In the genomic region with DNA sequence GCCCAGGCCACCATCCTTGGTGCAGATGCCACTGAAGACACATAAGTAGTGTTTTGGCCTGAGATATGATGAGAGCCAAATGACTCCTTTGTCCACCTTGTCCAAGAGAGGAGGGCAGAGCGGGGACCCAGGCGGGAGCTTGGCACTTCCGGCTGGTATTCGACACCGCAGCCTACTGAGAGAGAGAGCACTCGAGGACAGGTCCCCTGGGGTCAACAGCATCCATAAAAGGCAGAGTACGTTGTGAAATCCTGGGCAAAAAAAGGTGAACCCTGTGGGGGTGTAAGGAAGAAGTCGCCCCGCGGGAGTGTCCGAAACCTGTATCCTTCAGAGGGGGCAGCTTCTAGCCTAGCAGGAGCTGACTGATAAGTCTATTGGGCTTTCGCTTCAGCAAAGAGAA, we compare ENCODE assay signal across 9 mouse cellular contexts. TPM values are rescaled to one million over a fixed set of nuclear protein-coding genes. Genes with fewer than 3 reads are reported as not detected.
A peak's percentile ranks its signal among the peaks of the same experiment; 100 is the strongest.
DNase-seq lines count a peak whose midpoint lies in the region; ATAC-seq lines count a peak whose summit lies in the region.
"Had no signal": no experiment of that assay in that cellular context is flagged by ENCODE, and none has a peak within 500 bp of the region (broad histone marks: within the 10 kb centered on the region; RNA-seq: fewer than 3 reads in every experiment).

No protein-coding gene starts in this region.

- H3K36me3 ChIP-seq in heart, embryonic 12.5 days, result peaks cover 33% of the 10 kb centered on the region
- peaks cover 43% of the 10 kb centered on the region for H3K36me3 ChIP-seq in hindbrain, embryonic 12.5 days
- H3K36me3 ChIP-seq in midbrain, embryonic 10.5 days, result peaks cover 60% of the 10 kb centered on the region

- intact Hi-C loops in heart, postnatal 14 days (cut with DNase I), result loop anchor here (10.0 kb wide), 1 partner anchor 343 kb away; the partner anchor contains the start of gene Pdrg1

- H3K27ac ChIP-seq in heart, embryonic 12.5 days (ENCODE audit: poor library complexity, severe bottlenecking), result no peak overlapping the region
- H3K27ac ChIP-seq in brown adipose tissue, adult 24 weeks (replicated peaks; ENCODE audit: low read depth, low read length), result no peak overlapping the region
- H3K27ac ChIP-seq in hindbrain, embryonic 12.5 days, result no peak overlapping the region; the same call in 1 of the 2 replicates
- peak overlapping the region; percentile 98; the same call in 1 of the 2 replicates for H3K27ac ChIP-seq in midbrain, embryonic 10.5 days (replicated peaks)

- peak overlapping the region; percentile 80 for H3K4me2 ChIP-seq in heart, embryonic 12.5 days
- H3K4me2 ChIP-seq in hindbrain, embryonic 12.5 days (replicated peaks), result peak overlapping the region; percentile 93

- WGBS in heart, embryonic 12.5 days, result 90% methylated on average over 12 of the region's 12 CpGs
- 80% methylated on average over 12 of the region's 12 CpGs for WGBS in hindbrain, embryonic 12.5 days
- 93% methylated on average over 12 of the region's 12 CpGs for WGBS in midbrain, embryonic 10.5 days

- DNase-seq in heart, postnatal 14 days, result no peak
- no peak for DNase-seq in midbrain, embryonic 10.5 days (ENCODE audit: low spot score)
- DNase-seq in urinary bladder, adult 2 months (ENCODE audit: low spot score), result no peak
- no peak for DNase-seq in thymus, adult 18-20 months
- no peak for DNase-seq in cerebellum, postnatal 36 days

- peak overlapping the region; percentile 90; the same call in 1 of the 2 replicates for H3K4me3 ChIP-seq in heart, embryonic 12.5 days
- 0 out of 2 replicates have a peak overlapping the region, but pooled peaks have one; percentile 3 for H3K4me3 ChIP-seq in brown adipose tissue, adult 24 weeks (ENCODE audit: insufficient read depth, low read depth, low read length)
- H3K4me3 ChIP-seq in hindbrain, embryonic 12.5 days, result peak overlapping the region; percentile 99
- H3K4me3 ChIP-seq in midbrain, embryonic 10.5 days, result peak overlapping the region; percentile 99; the same call in 1 of the 2 replicates

- ATAC-seq in heart, embryonic 12.5 days (ENCODE audit: insufficient number of reproducible peaks, low FRiP score), result no peak
- no peak for ATAC-seq in hindbrain, embryonic 12.5 days (ENCODE audit: low FRiP score)

- peak overlapping the region; percentile 1; the same call in 1 of the 2 replicates for H3K9ac ChIP-seq in heart, embryonic 12.5 days
- peak overlapping the region; percentile 96 for H3K9ac ChIP-seq in hindbrain, embryonic 12.5 days

- H3K4me1 ChIP-seq in heart, embryonic 12.5 days (replicated peaks), result peaks cover 45% of the 10 kb centered on the region
- H3K4me1 ChIP-seq in brown adipose tissue, adult 24 weeks (ENCODE audit: control insufficient read depth, insufficient read depth, insufficient read length, low read length), result peaks cover 22% of the 10 kb centered on the region
- peaks cover 35% of the 10 kb centered on the region for H3K4me1 ChIP-seq in hindbrain, embryonic 12.5 days
- H3K4me1 ChIP-seq in midbrain, embryonic 10.5 days, result peaks cover 37% of the 10 kb centered on the region

- H3K27me3 ChIP-seq in heart, embryonic 12.5 days (replicated peaks), result no peaks in the 10 kb centered on the region
- no peaks in the 10 kb centered on the region for H3K27me3 ChIP-seq in hindbrain, embryonic 12.5 days
- no peaks in the 10 kb centered on the region for H3K27me3 ChIP-seq in midbrain, embryonic 10.5 days (ENCODE audit: low read depth, poor library complexity, severe bottlenecking)

- no peaks in the 10 kb centered on the region for H3K9me3 ChIP-seq in heart, embryonic 12.5 days (replicated peaks)
- H3K9me3 ChIP-seq in hindbrain, embryonic 12.5 days (replicated peaks), result no peaks in the 10 kb centered on the region
- H3K9me3 ChIP-seq in midbrain, embryonic 10.5 days (replicated peaks), result no peaks in the 10 kb centered on the region

RNA-seq across cellular contexts. Expression of gene H13, which starts 2.9 kb away (rescaled TPM):
- polyA plus RNA-seq in heart, embryonic 12.5 days (2016; fragmentation: Nextera tagmentation; extraction: Ambion mirVana), result 87.5 and 91.9 TPM in 2 replicates
- total RNA-seq in heart, postnatal 14 days (2021), result 10 to 100 TPM; 38.7 to 42.4 TPM
- polyA plus RNA-seq in brown adipose tissue, adult 24 weeks (2012; ENCODE audit: insufficient read depth, insufficient read length, missing spikeins), result 54.9 and 59.2 TPM in 2 replicates
- polyA plus RNA-seq in hindbrain, embryonic 12.5 days (2016; fragmentation: Nextera tagmentation; extraction: Ambion mirVana), result 153 and 157 TPM in 2 replicates
- polyA plus RNA-seq in midbrain, embryonic 10.5 days (2016; fragmentation: Nextera tagmentation; extraction: Ambion mirVana), result 99.2 and 117 TPM in 2 replicates
- 64.3 and 67.2 TPM in 2 replicates for polyA plus RNA-seq in urinary bladder, adult 2 months (2012; rRNA removed)

RNA-seq across cellular contexts. Expression of gene Mcts2, which starts 14.7 kb away (rescaled TPM):
- polyA plus RNA-seq in heart, embryonic 12.5 days (2016; fragmentation: Nextera tagmentation; extraction: Ambion mirVana), result 23.1 and 25.2 TPM in 2 replicates
- 10 to 100 TPM; 17.4 to 18.7 TPM for total RNA-seq in heart, postnatal 14 days (2021)
- 42.0 and 42.5 TPM in 2 replicates for polyA plus RNA-seq in brown adipose tissue, adult 24 weeks (2012; ENCODE audit: insufficient read depth, insufficient read length, missing spikeins)
- 34.9 and 40.5 TPM in 2 replicates for polyA plus RNA-seq in hindbrain, embryonic 12.5 days (2016; fragmentation: Nextera tagmentation; extraction: Ambion mirVana)
- polyA plus RNA-seq in midbrain, embryonic 10.5 days (2016; fragmentation: Nextera tagmentation; extraction: Ambion mirVana), result 42.9 and 45.3 TPM in 2 replicates
- 17.1 and 17.8 TPM in 2 replicates for polyA plus RNA-seq in urinary bladder, adult 2 months (2012; rRNA removed)

RNA-seq across cellular contexts. Expression of gene Rem1, which starts 45.4 kb away (rescaled TPM):
- 9.5 and 10.1 TPM in 2 replicates for polyA plus RNA-seq in heart, embryonic 12.5 days (2016; fragmentation: Nextera tagmentation; extraction: Ambion mirVana)
- 10 to 100 TPM in 1 of 2 experiments, 1 to 10 TPM in 1; 9.1 to 11.9 TPM for total RNA-seq in heart, postnatal 14 days (2021)
- 1.2 and 1.6 TPM in 2 replicates for polyA plus RNA-seq in brown adipose tissue, adult 24 weeks (2012; ENCODE audit: insufficient read depth, insufficient read length, missing spikeins)
- polyA plus RNA-seq in hindbrain, embryonic 12.5 days (2016; fragmentation: Nextera tagmentation; extraction: Ambion mirVana), result 0.72 and 0.82 TPM in 2 replicates
- polyA plus RNA-seq in midbrain, embryonic 10.5 days (2016; fragmentation: Nextera tagmentation; extraction: Ambion mirVana), result 0.26 and 0.33 TPM in 2 replicates
- 9.4 and 11.7 TPM in 2 replicates for polyA plus RNA-seq in urinary bladder, adult 2 months (2012; rRNA removed)

RNA-seq across cellular contexts. Expression of gene Defb25, which starts 49.3 kb away (rescaled TPM):
- polyA plus RNA-seq in heart, embryonic 12.5 days (2016; fragmentation: Nextera tagmentation; extraction: Ambion mirVana), result not detected in 2 replicates
- total RNA-seq in heart, postnatal 14 days (2021), result not detected
- not detected in 2 replicates for polyA plus RNA-seq in brown adipose tissue, adult 24 weeks (2012; ENCODE audit: insufficient read depth, insufficient read length, missing spikeins)
- polyA plus RNA-seq in hindbrain, embryonic 12.5 days (2016; fragmentation: Nextera tagmentation; extraction: Ambion mirVana), result not detected in 2 replicates
- not detected in 2 replicates for polyA plus RNA-seq in midbrain, embryonic 10.5 days (2016; fragmentation: Nextera tagmentation; extraction: Ambion mirVana)
- polyA plus RNA-seq in urinary bladder, adult 2 months (2012; rRNA removed), result 0.78 and 0.95 TPM in 2 replicates
- total RNA-seq: granulocyte monocyte progenitor cell, adult 5-6 weeks had no signal

Comparison
In these comparisons a context has a peak if more than half of its experiments do, and no peak if none do; other contexts are left out.
1. H3K4me3 ChIP-seq: peak in every context shown above with its lines; median percentile 99 in hindbrain, embryonic 12.5 days; 99 in midbrain, embryonic 10.5 days; 90 in heart, embryonic 12.5 days; 3 in brown adipose tissue, adult 24 weeks.